Mouse (Mus musculus) natural killer cell, adult 2 months (primary cell): Measurements from ENCODE around the gene Vash2.

ENCODE experiments used
- DNase-seq, 2 experiments: peaks; one replicate each; pipeline ENCODE4 v3.0.0; 2022; ENCODE audit warnings: low spot score in 2 of 2

Gene Vash2

GRCm38 (mm10) chr1:190976887-190977573 lies 2.1 kb downstream of the Vash2 start:
- DNase-seq: no peak

GRCm38 (mm10) chr1:190974833-190975232 lies 4.3 kb downstream of the Vash2 start:
- DNase-seq: no peak

- DNase-seq: no peak
Observed at GRCm38 (mm10) chr1:190974191-190974590, 4.9 kb downstream of the Vash2 start.

GRCm38 (mm10) chr1:190972612-190973192 lies 6.4 kb downstream of the Vash2 start:
- DNase-seq: no peak

GRCm38 (mm10) chr1:190971708-190972610 lies 7.1 kb downstream of the Vash2 start:
- no peak for DNase-seq

- DNase-seq: no peak
Observed at GRCm38 (mm10) chr1:190968010-190968409, 11.1 kb downstream of the Vash2 start.

GRCm38 (mm10) chr1:190964992-190965780 lies 13.9 kb downstream of the Vash2 start:
- no peak for DNase-seq

GRCm38 (mm10) chr1:190962760-190963159 lies 16.3 kb downstream of the Vash2 start:
- DNase-seq: no peak

- no peak for DNase-seq
Observed at GRCm38 (mm10) chr1:190958821-190959220, 20.3 kb downstream of the Vash2 start.

- no peak for DNase-seq
Observed at GRCm38 (mm10) chr1:190953009-190953408, 26.1 kb downstream of the Vash2 start.

- DNase-seq: no peak
Observed at GRCm38 (mm10) chr1:190951014-190951413, 28.1 kb downstream of the Vash2 start.

- no peak for DNase-seq
Observed at GRCm38 (mm10) chr1:190948846-190949245, 30.2 kb downstream of the Vash2 start.

- DNase-seq: no peak
Observed at GRCm38 (mm10) chr1:190948439-190948838, 30.7 kb downstream of the Vash2 start.

- DNase-seq: no peak
Observed at GRCm38 (mm10) chr1:190947986-190948385, 31.1 kb downstream of the Vash2 start.

- DNase-seq: peak; percentile 19 to 49
Observed at GRCm38 (mm10) chr1:190944109-190944760, 34.9 kb downstream of the Vash2 start.

GRCm38 (mm10) chr1:190939803-190940202 lies 39.3 kb downstream of the Vash2 start:
- DNase-seq: no peak

GRCm38 (mm10) chr1:190930181-190930580 lies 48.9 kb downstream of the Vash2 start:
- DNase-seq: no peak

- peak; percentile 17 to 29 for DNase-seq
Observed at GRCm38 (mm10) chr1:190929010-190929695, 49.9 kb downstream of the Vash2 start.

- DNase-seq: peak; percentile 96 to 97
Observed at GRCm38 (mm10) chr1:190928370-190929009, 50.6 kb downstream of the Vash2 start.

GRCm38 (mm10) chr1:190927751-190928369 lies 51.2 kb downstream of the Vash2 start:
- DNase-seq: peak in 1 of 2 experiments; percentile 15
